Mouse (Mus musculus): Measurements from ENCODE around the gene Fam213a.

DNA sequence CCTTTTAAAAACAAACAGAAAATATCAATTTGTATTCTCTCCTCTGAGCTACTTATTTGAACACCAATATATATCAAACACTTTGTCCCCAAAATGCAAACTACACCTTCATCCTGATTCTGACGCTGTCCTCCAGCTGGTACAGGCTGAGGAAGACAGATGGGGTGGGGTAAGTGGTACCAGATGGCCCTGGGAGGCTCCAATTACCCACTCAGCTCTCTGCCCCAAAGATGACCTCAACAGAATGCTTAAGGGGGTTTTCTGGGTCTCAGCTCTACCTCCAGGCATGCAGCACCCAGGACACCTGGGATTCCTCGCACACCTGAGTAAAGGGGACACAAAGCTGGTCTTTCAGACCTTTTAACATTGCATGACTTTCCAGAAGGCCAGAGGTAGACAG lies 60.9 kb downstream of the Fam213a start:
- TF ChIP-seq CTCF (IDR thresholded peaks at IDR 0.05; ENCODE audit: borderline replicate concordance, control insufficient read depth, extremely low read depth, insufficient read depth, low read length, poor library complexity) (no peak), POLR2A (IDR thresholded peaks at IDR 0.05; ENCODE audit: control insufficient read depth, extremely low read depth, insufficient read depth, low read length, poor library complexity) (no peak)
